Mouse (Mus musculus) erythroblast, embryonic 14.5 days (primary cell): ENCODE results near the gene Slc16a10. TPM values are rescaled to one million over a fixed set of nuclear protein-coding genes. Genes with fewer than 3 reads are reported as not detected.

Experiments used
- H3K27me3 ChIP-seq: 2 replicates; pipeline ENCODE4 v1.6.1; 2012; ENCODE audit warnings: inconsistent platforms; ENCODE audit not compliant: control insufficient read depth
- H3K36me3 ChIP-seq: 2 replicates; pipeline ENCODE4 v1.6.1; 2012; ENCODE audit warnings: mild to moderate bottlenecking, inconsistent platforms; ENCODE audit not compliant: control insufficient read depth
- H3K4me1 ChIP-seq: 2 replicates; pipeline ENCODE4 v1.6.1; 2012; ENCODE audit warnings: inconsistent platforms; ENCODE audit not compliant: control insufficient read depth
- H3K4me3 ChIP-seq: replicated peaks from 2 replicates; pipeline ENCODE3; 2012; ENCODE audit warnings: moderate library complexity, mild to moderate bottlenecking, inconsistent platforms
- H3K9me3 ChIP-seq: 2 replicates; pipeline ENCODE4 v1.6.1; 2012; ENCODE audit warnings: low read length, inconsistent platforms, mixed read lengths; ENCODE audit not compliant: control insufficient read depth
- GATA1 ChIP-seq: IDR thresholded peaks from 2 replicates; pipeline ENCODE4 v1.6.1; 2012; ENCODE audit warnings: low read length, inconsistent platforms, mixed read lengths
- TAL1 ChIP-seq: IDR thresholded peaks from 3 replicates; pipeline ENCODE4 v1.6.1; 2012; ENCODE audit warnings: low read length, inconsistent platforms, mixed read lengths
- polyA plus RNA-seq: library from polyadenylated mRNA; stranded (reverse); fragments of >175 nt; gene quantifications from 2 replicates; pipeline ENCODE4 v1.2.3, GENCODE M21; 2012

Slc16a10 gene
- polyA plus RNA-seq: 9.7 and 11.1 TPM in 2 replicates

GRCm38 (mm10) chr10:40141864-40142523, at the start of gene Slc16a10:
Slc16a10 (minus strand) TSS chr10:40142258.
- Histone ChIP-seq H3K4me3 (peak within 1 kb of the TSS; percentile 70), H3K27me3 (no peaks in the 10 kb centered on the region), H3K4me1 (peaks cover 79% of the 10 kb centered on the region)

GRCm38 (mm10) chr10:40191338-40191979, 49.4 kb upstream of the Slc16a10 start:
- peak overlapping the region; percentile 21 for H3K4me3 ChIP-seq
- no peaks in the 10 kb centered on the region for H3K36me3 ChIP-seq
- H3K27me3 ChIP-seq: peaks cover 51% of the 10 kb centered on the region
- peaks cover 26% of the 10 kb centered on the region for H3K4me1 ChIP-seq
- TF ChIP-seq TAL1 (no peak), GATA1 (no peak)
- no peaks in the 10 kb centered on the region for H3K9me3 ChIP-seq

More at GRCm38 (mm10) chr10:40141864-40142523, at the start of gene Slc16a10:
- TF ChIP-seq TAL1 (no peak), GATA1 (no peak)
- H3K36me3 ChIP-seq: peaks cover 55% of the 10 kb centered on the region
- no peaks in the 10 kb centered on the region for H3K9me3 ChIP-seq

- H3K4me3 ChIP-seq: no peak overlapping the region
- peaks cover 55% of the 10 kb centered on the region for H3K27me3 ChIP-seq
- peaks cover 22% of the 10 kb centered on the region for H3K4me1 ChIP-seq
- no peak for TF ChIP-seq GATA1
- TF ChIP-seq TAL1: no peak
- H3K36me3 ChIP-seq: no peaks in the 10 kb centered on the region
- no peaks in the 10 kb centered on the region for H3K9me3 ChIP-seq
Observed at GRCm38 (mm10) chr10:40190871-40191270, 48.8 kb upstream of the Slc16a10 start.

- Histone ChIP-seq H3K27me3 (peaks cover 58% of the 10 kb centered on the region), H3K4me1 (peaks cover 22% of the 10 kb centered on the region), H3K36me3 (no peaks in the 10 kb centered on the region)
Observed at GRCm38 (mm10) chr10:40189689-40190088, 47.6 kb upstream of the Slc16a10 start.

GRCm38 (mm10) chr10:40188831-40189230, 46.8 kb upstream of the Slc16a10 start:
- TF ChIP-seq TAL1 (no peak), GATA1 (no peak)
- Histone ChIP-seq H3K4me1 (peaks cover 22% of the 10 kb centered on the region), H3K36me3 (no peaks in the 10 kb centered on the region), H3K4me3 (no peak overlapping the region), H3K9me3 (no peaks in the 10 kb centered on the region), H3K27me3 (peaks cover 61% of the 10 kb centered on the region)

More at GRCm38 (mm10) chr10:40189689-40190088, 47.6 kb upstream of the Slc16a10 start:
- no peak for TF ChIP-seq GATA1
- no peak for TF ChIP-seq TAL1
- Histone ChIP-seq H3K9me3 (no peaks in the 10 kb centered on the region), H3K4me3 (no peak overlapping the region)

GRCm38 (mm10) chr10:40185956-40186355, 43.9 kb upstream of the Slc16a10 start:
- Histone ChIP-seq H3K4me1 (peaks cover 7% of the 10 kb centered on the region), H3K27me3 (peaks cover 40% of the 10 kb centered on the region), H3K36me3 (no peaks in the 10 kb centered on the region), H3K9me3 (no peaks in the 10 kb centered on the region), H3K4me3 (no peak overlapping the region)
- no peak for TF ChIP-seq TAL1
- no peak for TF ChIP-seq GATA1

GRCm38 (mm10) chr10:40180011-40180410, 38.0 kb upstream of the Slc16a10 start:
- TF ChIP-seq TAL1 (no peak), GATA1 (no peak)
- Histone ChIP-seq H3K4me3 (no peak overlapping the region), H3K36me3 (no peaks in the 10 kb centered on the region), H3K27me3 (peaks cover 18% of the 10 kb centered on the region), H3K9me3 (no peaks in the 10 kb centered on the region), H3K4me1 (peaks cover 8% of the 10 kb centered on the region)

- H3K9me3 ChIP-seq: no peaks in the 10 kb centered on the region
- no peaks in the 10 kb centered on the region for H3K36me3 ChIP-seq
- H3K4me3 ChIP-seq: no peak overlapping the region
- H3K27me3 ChIP-seq: peaks cover 13% of the 10 kb centered on the region
- no peak for TF ChIP-seq GATA1
- TF ChIP-seq TAL1: no peak
- peaks cover 8% of the 10 kb centered on the region for H3K4me1 ChIP-seq
Observed at GRCm38 (mm10) chr10:40179142-40179541, 37.1 kb upstream of the Slc16a10 start.

- H3K9me3 ChIP-seq: no peaks in the 10 kb centered on the region
- TF ChIP-seq TAL1 (no peak), GATA1 (no peak)
- H3K36me3 ChIP-seq: no peaks in the 10 kb centered on the region
- H3K4me3 ChIP-seq: no peak overlapping the region
- H3K27me3 ChIP-seq: peaks cover 19% of the 10 kb centered on the region
- peaks cover 9% of the 10 kb centered on the region for H3K4me1 ChIP-seq
Observed at GRCm38 (mm10) chr10:40177323-40177962, 35.4 kb upstream of the Slc16a10 start.
